Mouse (Mus musculus) liver, embryonic 16.5 days (tissue): ENCODE measurements around the gene 6330409D20Rik. TPM values are rescaled to one million over a fixed set of nuclear protein-coding genes. Genes with fewer than 3 reads are reported as not detected.
A peak's percentile ranks its signal among the peaks of the same experiment; 100 is the strongest.

Source experiments
- ATAC-seq: fragments of 200-750 bp; cut with Nextera tagmentation; 2 replicates; pipeline ENCODE4 v1.8.0; 2017; ENCODE audit warnings: low read depth, mild to moderate bottlenecking, moderate number of reproducible peaks, moderate library complexity
- H3K27ac ChIP-seq: fragments of 300-500 bp; sonication (generic); 2 replicates; pipeline ENCODE4 v1.5.1; 2014; ENCODE audit warnings: mild to moderate bottlenecking, low read length
- H3K27me3 ChIP-seq: fragments of 300-500 bp; sonication (generic); 2 replicates; pipeline ENCODE4 v1.6.1; 2014; ENCODE audit warnings: low read depth, low read length, mixed read lengths; ENCODE audit not compliant: control insufficient read depth, insufficient read depth
- H3K36me3 ChIP-seq: fragments of 300-500 bp; sonication (generic); 2 replicates; pipeline ENCODE4 v1.6.1; 2014; ENCODE audit warnings: mild to moderate bottlenecking; ENCODE audit not compliant: control insufficient read depth, insufficient read depth
- H3K4me1 ChIP-seq: fragments of 300-500 bp; sonication (generic); 2 replicates; pipeline ENCODE4 v1.6.1; 2014; ENCODE audit warnings: low read depth, low read length, mixed read lengths; ENCODE audit not compliant: control insufficient read depth
- H3K4me2 ChIP-seq: fragments of 300-500 bp; sonication (generic); 2 replicates; pipeline ENCODE4 v1.6.1; 2014; ENCODE audit warnings: low read depth, low read length, mixed read lengths
- H3K4me3 ChIP-seq: fragments of 300-500 bp; sonication (generic); 2 replicates; pipeline ENCODE4 v1.5.1; 2014; ENCODE audit warnings: low read depth, mild to moderate bottlenecking, low read length
- H3K9ac ChIP-seq: fragments of 300-500 bp; sonication (generic); 2 replicates; pipeline ENCODE4 v1.6.1; 2014; ENCODE audit warnings: low read depth, low read length
- H3K9me3 ChIP-seq: fragments of 300-500 bp; sonication (generic); replicated peaks from 2 replicates; pipeline ENCODE4 v1.6.1; 2016; ENCODE audit warnings: low read length; ENCODE audit not compliant: control insufficient read depth
- WGBS: fragments of 180-500 bp; shearing (Covaris S2); extraction: QIAGEN DNeasy Blood & Tissue Kit; methylation state at CpG from one replicate; pipeline ENCODE4 v1.1.7; 2014; ENCODE audit not compliant: insufficient replicate concordance; 5-methylcytosine and 5-hydroxymethylcytosine counted together
- polyA plus RNA-seq: library from polyadenylated mRNA; unstranded; fragments of >200 nt; fragmentation: Nextera tagmentation; extraction: Ambion mirVana; gene quantifications from 2 replicates; pipeline ENCODE4 v1.2.1, GENCODE M21; 2015

The 6330409D20Rik gene
- polyA plus RNA-seq, 1 experiment from 2014 or later = not detected

GRCm38 (mm10) chr2:32761361-32761760, 20.5 kb upstream of the 6330409D20Rik start:
- H3K4me3 ChIP-seq = no peak overlapping the region
- no peaks in the 10 kb centered on the region for H3K27me3 ChIP-seq
- 86% methylated on average over 14 of the region's 14 CpGs for WGBS
- no peak overlapping the region for H3K27ac ChIP-seq
- H3K9ac ChIP-seq = no peak overlapping the region
- ATAC-seq = no peak
- H3K4me2 ChIP-seq = no peak overlapping the region
- no peaks in the 10 kb centered on the region for H3K36me3 ChIP-seq
- no peaks in the 10 kb centered on the region for H3K9me3 ChIP-seq
- H3K4me1 ChIP-seq = peaks cover 7% of the 10 kb centered on the region

DNA sequence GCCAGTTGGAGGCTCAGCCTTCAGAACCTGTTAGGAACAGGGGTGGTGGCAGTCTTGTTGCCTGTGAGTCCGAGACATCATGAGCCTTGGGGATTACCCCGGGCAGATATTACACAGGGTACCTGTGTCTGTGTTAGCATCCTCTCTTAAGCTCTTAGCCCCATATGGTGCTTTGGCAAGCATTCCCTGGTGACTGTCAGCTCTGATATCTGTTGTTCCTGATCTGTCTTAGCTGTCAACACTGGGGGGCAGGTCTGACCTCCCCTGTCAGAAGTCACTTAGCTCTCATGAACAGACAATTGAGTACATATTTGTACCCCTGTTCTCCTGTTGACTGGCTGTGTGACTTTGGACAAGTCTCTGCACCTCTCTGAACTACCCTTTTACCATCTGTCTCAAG, 18.2 kb upstream of the 6330409D20Rik start:
- Histone ChIP-seq H3K4me1 (peaks cover 7% of the 10 kb centered on the region), H3K9me3 (no peaks in the 10 kb centered on the region), H3K27me3 (no peaks in the 10 kb centered on the region), H3K36me3 (no peaks in the 10 kb centered on the region), H3K27ac (no peak overlapping the region), H3K4me3 (no peak overlapping the region), H3K4me2 (no peak overlapping the region), H3K9ac (no peak overlapping the region)
- 89% methylated on average over 2 of the region's 2 CpGs for WGBS
- ATAC-seq = no peak

DNA sequence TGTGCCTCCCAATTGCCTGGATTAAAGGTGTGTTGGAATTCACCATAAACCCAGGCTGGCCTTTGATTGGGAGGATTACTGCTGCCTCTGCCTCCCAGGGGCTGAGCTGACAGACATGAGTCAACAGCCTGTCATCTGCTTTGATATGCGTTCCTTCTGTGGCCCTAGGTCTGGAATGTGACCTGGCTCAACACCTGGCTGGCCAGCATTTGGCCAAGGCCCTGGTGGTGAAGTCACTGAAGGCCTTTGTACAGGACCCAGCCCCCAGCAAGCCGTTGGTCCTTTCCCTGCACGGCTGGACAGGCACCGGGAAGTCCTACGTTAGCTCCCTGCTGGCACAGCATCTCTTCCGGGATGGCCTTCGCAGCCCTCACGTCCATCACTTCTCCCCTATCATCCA, 17.7 kb upstream of the 6330409D20Rik start:
- Histone ChIP-seq H3K4me1 (peaks cover 7% of the 10 kb centered on the region), H3K36me3 (no peaks in the 10 kb centered on the region), H3K27ac (no peak overlapping the region), H3K27me3 (no peaks in the 10 kb centered on the region), H3K4me3 (no peak overlapping the region), H3K4me2 (no peak overlapping the region), H3K9me3 (no peaks in the 10 kb centered on the region), H3K9ac (no peak overlapping the region)
- 78% methylated on average over 8 of the region's 8 CpGs for WGBS
- ATAC-seq = 0 out of 2 replicates have a peak, but pooled peaks have one; percentile 10

DNA sequence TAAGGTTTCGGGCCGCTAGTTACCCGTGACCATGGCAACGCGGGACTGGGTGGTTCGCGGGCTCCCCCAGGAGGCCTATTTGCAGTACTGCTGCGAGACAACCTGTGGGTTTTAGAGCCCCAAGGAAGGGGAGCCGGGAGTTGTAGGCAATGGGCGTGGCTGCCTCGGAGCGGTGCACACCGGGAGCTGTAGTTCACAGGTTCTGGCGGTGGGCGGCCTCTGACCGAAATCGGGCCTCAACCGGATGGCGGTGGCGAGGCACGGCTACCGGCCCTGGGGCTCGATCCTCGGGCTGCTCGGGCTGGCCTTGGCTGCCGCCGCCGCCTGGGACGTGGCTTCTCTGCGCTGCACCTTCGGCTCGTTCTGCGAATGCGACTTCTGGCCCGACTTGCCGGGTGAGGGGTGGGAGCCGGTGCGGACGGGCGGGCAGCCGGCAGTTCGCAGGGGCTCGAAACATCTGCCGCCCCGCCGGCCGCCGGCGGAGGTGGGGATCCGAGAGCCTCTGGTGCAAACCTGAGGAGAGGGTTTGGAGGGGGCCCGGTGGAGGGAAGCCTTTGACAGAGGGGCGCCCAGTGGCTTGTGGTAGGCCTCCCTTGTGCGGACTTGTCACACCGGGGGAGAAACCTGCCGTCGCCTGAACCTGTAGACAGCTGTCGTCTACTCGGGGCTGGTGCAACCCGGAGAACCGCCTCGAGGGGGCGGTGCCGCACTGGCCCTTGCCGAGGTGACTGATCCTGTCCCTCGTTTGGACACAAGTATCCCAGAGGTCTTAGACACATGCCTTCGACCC, 16.4 kb upstream of the 6330409D20Rik start, which contains the start of gene Tor2a:
Gene Tor2a (plus strand): TSS at position 179 of the 790 bp plus-strand sequence.
- peak within 1 kb of the TSS; percentile 99 for H3K4me2 ChIP-seq
- peak within 1 kb of the TSS; percentile 76 for H3K27ac ChIP-seq
- no peaks in the 10 kb centered on the region for H3K27me3 ChIP-seq
- peak within 1 kb of the TSS; percentile 83 for H3K4me3 ChIP-seq
- no peaks in the 10 kb centered on the region for H3K36me3 ChIP-seq
- H3K9me3 ChIP-seq = no peaks in the 10 kb centered on the region
- H3K9ac ChIP-seq = peak within 1 kb of the TSS; percentile 80
- peak; percentile 93 for ATAC-seq
- WGBS = under 1% methylated on average over 66 of the region's 66 CpGs
- peaks cover 7% of the 10 kb centered on the region for H3K4me1 ChIP-seq

- H3K9me3 ChIP-seq = no peaks in the 10 kb centered on the region
- H3K4me2 ChIP-seq = peak overlapping the region; percentile 99; the same call in 1 of the 2 replicates
- H3K27ac ChIP-seq = no peak overlapping the region
- H3K27me3 ChIP-seq = no peaks in the 10 kb centered on the region
- peak overlapping the region; percentile 9; the same call in 1 of the 2 replicates for H3K4me3 ChIP-seq
- H3K4me1 ChIP-seq = peaks cover 7% of the 10 kb centered on the region
- H3K9ac ChIP-seq = no peak overlapping the region
- WGBS = 37% methylated on average over 6 of the region's 6 CpGs
- H3K36me3 ChIP-seq = no peaks in the 10 kb centered on the region
- ATAC-seq = no peak
Measured at GRCm38 (mm10) chr2:32756674-32757055, 15.8 kb upstream of the 6330409D20Rik start.

DNA sequence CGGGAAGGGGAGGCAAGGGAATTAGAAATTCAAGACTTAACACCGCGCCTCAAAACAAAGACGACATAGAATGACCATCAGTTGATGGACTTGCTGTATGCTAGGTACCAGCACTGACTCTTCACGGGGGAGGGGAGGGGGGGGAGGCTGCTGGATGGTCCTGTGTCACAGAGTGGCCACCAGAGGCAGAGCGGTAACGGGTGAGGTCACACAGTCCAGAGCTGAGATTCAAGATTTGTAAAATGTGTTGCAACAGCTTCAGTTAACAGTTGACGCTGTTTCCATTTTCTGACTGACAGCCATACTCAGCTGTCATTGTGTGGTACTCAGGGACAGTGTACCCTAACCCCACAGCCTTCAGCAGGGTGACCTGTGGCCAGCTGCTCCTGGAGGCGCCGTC, 11.4 kb upstream of the 6330409D20Rik start:
- 68% methylated on average over 10 of the region's 10 CpGs for WGBS
- no peaks in the 10 kb centered on the region for H3K9me3 ChIP-seq
- peaks cover 2% of the 10 kb centered on the region; the same call in 1 of the 2 replicates for H3K4me1 ChIP-seq
- no peak overlapping the region for H3K27ac ChIP-seq
- H3K9ac ChIP-seq = no peak overlapping the region
- no peak overlapping the region for H3K4me2 ChIP-seq
- no peaks in the 10 kb centered on the region for H3K36me3 ChIP-seq
- no peaks in the 10 kb centered on the region for H3K27me3 ChIP-seq
- ATAC-seq = peak; percentile 30
- no peak overlapping the region for H3K4me3 ChIP-seq

- no peaks in the 10 kb centered on the region for H3K9me3 ChIP-seq
- peaks cover under 1% of the 10 kb centered on the region; the same call in 1 of the 2 replicates for H3K4me1 ChIP-seq
- H3K4me3 ChIP-seq = peak overlapping the region; percentile 24
- no peak for ATAC-seq
- peak overlapping the region; percentile 42 for H3K4me2 ChIP-seq
- H3K36me3 ChIP-seq = no peaks in the 10 kb centered on the region
- no peak overlapping the region for H3K27ac ChIP-seq
- no peak overlapping the region for H3K9ac ChIP-seq
- no peaks in the 10 kb centered on the region for H3K27me3 ChIP-seq
- 59% methylated on average over 9 of the region's 10 CpGs for WGBS
Measured at GRCm38 (mm10) chr2:32751665-32752033, 10.8 kb upstream of the 6330409D20Rik start.

DNA sequence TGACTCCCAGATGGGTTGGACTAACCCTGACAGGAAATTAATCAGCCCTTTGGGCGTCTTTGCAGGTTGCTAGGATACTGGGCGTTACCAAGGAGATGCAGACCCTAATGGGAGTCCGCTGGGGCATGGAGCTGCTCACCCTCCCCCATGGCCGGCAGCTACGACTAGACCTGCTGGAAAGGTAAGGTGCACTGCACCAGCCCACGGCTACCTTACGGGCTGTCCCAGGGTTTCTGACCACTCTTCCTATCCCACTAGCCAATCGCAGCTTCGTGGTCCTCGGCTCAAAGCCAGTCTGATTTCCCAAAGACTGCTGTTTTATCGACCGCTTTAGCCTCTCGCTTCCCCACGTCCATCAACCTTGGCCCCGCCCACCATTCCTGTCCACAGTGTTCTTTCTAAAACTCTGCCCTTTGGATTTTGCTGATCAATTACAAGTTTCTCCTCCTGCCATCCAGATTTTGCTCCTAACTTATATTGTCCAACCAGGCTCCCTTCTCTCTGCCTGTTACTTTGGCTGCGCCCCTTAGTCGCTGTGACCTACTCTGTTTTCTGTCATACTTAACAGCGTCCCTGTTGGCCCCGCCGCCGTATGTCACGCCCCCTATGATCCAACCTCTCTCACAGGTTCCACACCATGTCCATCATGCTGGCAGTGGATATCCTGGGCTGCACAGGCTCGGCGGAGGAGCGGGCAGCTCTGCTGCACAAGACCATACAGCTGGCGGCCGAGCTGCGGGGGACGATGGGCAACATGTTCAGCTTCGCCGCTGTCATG, 10.3 kb upstream of the 6330409D20Rik start:
- no peaks in the 10 kb centered on the region for H3K4me1 ChIP-seq
- peak; percentile 84 for ATAC-seq
- peak overlapping the region; percentile 42 for H3K4me2 ChIP-seq
- peak overlapping the region; percentile 24 for H3K4me3 ChIP-seq
- 62% methylated on average over 31 of the region's 31 CpGs for WGBS
- H3K27ac ChIP-seq = no peak overlapping the region
- no peak overlapping the region for H3K9ac ChIP-seq
- no peaks in the 10 kb centered on the region for H3K36me3 ChIP-seq
- no peaks in the 10 kb centered on the region for H3K9me3 ChIP-seq
- H3K27me3 ChIP-seq = no peaks in the 10 kb centered on the region

DNA sequence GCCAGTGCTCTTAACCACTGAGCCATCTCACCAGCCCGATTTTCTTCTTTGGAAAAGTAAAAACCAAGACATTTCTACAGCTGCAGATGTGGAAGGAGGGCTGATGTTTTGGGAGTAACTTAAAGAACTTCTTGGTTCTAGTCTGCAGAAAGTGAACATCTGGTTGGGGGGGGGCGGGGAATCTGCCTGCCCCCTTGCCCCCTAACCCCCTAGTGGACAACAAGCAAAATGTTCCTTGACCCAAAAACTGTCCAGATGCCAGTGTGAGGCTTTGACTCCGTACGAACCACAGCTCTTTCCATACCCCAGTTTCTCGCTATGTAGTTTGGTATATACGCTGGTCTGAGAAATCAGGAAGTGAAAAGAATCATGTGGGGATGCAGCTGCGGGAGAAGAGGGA, 9.4 kb upstream of the 6330409D20Rik start:
- H3K27ac ChIP-seq = no peak overlapping the region
- no peak overlapping the region for H3K4me2 ChIP-seq
- ATAC-seq = no peak
- WGBS = 71% methylated on average over 7 of the region's 7 CpGs
- H3K36me3 ChIP-seq = no peaks in the 10 kb centered on the region
- no peak overlapping the region for H3K4me3 ChIP-seq
- H3K9me3 ChIP-seq = no peaks in the 10 kb centered on the region
- H3K27me3 ChIP-seq = no peaks in the 10 kb centered on the region
- no peak overlapping the region for H3K9ac ChIP-seq
- no peaks in the 10 kb centered on the region for H3K4me1 ChIP-seq
